Mouse (Mus musculus) kidney, postnatal 36 days (tissue): ENCODE results near the gene Prepl.

Source experiments
- DNase-seq, 2 experiments: peaks; one replicate each; pipeline ENCODE4 v3.0.0; 2021 to 2022; ENCODE audit warnings: mixed read lengths in 2 of 2

The Prepl gene

GRCm38 (mm10) chr17:85090120-85091099, at the start of gene Prepl, which contains the start of gene Camkmt:
TSS of gene Prepl (minus strand) at chr17:85090241.
TSS of gene Camkmt (plus strand) at chr17:85090552.
- peak; percentile 96 to 98 for DNase-seq

GRCm38 (mm10) chr17:85138393-85138792, 48.4 kb upstream of the Prepl start:
- DNase-seq: no peak

GRCm38 (mm10) chr17:85116643-85117042, 26.6 kb upstream of the Prepl start:
- peak; percentile 53 to 88 for DNase-seq

- DNase-seq: no peak
Measured at GRCm38 (mm10) chr17:85113441-85113840, 23.4 kb upstream of the Prepl start.

- DNase-seq: no peak
Measured at GRCm38 (mm10) chr17:85110640-85111039, 20.6 kb upstream of the Prepl start.

GRCm38 (mm10) chr17:85103310-85103709, 13.3 kb upstream of the Prepl start:
- DNase-seq: no peak

- DNase-seq: no peak
Measured at GRCm38 (mm10) chr17:85101751-85102150, 11.7 kb upstream of the Prepl start.

- no peak for DNase-seq
Measured at GRCm38 (mm10) chr17:85100232-85100631, 10.2 kb upstream of the Prepl start.

- DNase-seq: no peak
Measured at GRCm38 (mm10) chr17:85098677-85099323, 8.8 kb upstream of the Prepl start.

- no peak for DNase-seq
Measured at GRCm38 (mm10) chr17:85096396-85096795, 6.4 kb upstream of the Prepl start.

- DNase-seq: no peak
Measured at GRCm38 (mm10) chr17:85091762-85092161, 1.7 kb upstream of the Prepl start.

- no peak for DNase-seq
Measured at GRCm38 (mm10) chr17:85089621-85090020, 420 bp downstream of the Prepl start.

- DNase-seq: peak in 1 of 2 experiments; percentile 38
Measured at GRCm38 (mm10) chr17:85089011-85089410, 1.0 kb downstream of the Prepl start.

- no peak for DNase-seq
Measured at GRCm38 (mm10) chr17:85088401-85088800, 1.6 kb downstream of the Prepl start.

- DNase-seq: no peak
Measured at GRCm38 (mm10) chr17:85087591-85087990, 2.5 kb downstream of the Prepl start.

GRCm38 (mm10) chr17:85086501-85086900, 3.5 kb downstream of the Prepl start:
- no peak for DNase-seq

GRCm38 (mm10) chr17:85085335-85085734, 4.7 kb downstream of the Prepl start:
- DNase-seq: no peak

- no peak for DNase-seq
Measured at GRCm38 (mm10) chr17:85080781-85081180, 9.3 kb downstream of the Prepl start.

GRCm38 (mm10) chr17:85079276-85079675, 10.8 kb downstream of the Prepl start:
- no peak for DNase-seq

GRCm38 (mm10) chr17:85074083-85074482, 16.0 kb downstream of the Prepl start:
- no peak for DNase-seq

- DNase-seq: no peak
Measured at GRCm38 (mm10) chr17:85073214-85073613, 16.8 kb downstream of the Prepl start.

- no peak for DNase-seq
Measured at GRCm38 (mm10) chr17:85072383-85072782, 17.7 kb downstream of the Prepl start.

GRCm38 (mm10) chr17:85071088-85071775, 18.8 kb downstream of the Prepl start:
- DNase-seq: no peak
